ENCODE assay signal across 27 mouse cellular contexts in the genomic region with DNA sequence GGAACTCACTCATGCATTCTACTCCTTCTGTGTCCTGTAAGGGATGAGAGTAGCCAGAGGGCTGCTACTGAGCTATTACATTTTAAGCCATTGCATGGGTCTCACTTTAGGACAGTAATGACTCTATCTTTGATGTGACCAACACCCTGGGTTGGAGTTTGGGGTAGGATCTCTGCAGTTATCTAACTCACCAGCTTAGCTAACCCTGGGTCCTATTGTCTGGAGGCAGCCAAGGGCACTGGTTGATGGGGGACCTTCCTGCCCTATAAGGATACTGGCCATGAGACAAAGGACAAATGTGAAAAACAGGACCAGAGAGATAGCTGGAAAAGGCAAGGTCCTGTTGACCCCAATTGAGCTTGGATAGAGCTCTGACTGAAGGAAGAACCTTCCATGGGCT. TPM values are rescaled to one million over a fixed set of nuclear protein-coding genes. Genes with fewer than 3 reads are reported as not detected.
"Had no signal": no experiment of that assay in that cellular context is flagged by ENCODE, and none has a peak within 500 bp of the region (broad histone marks: within the 10 kb centered on the region; RNA-seq: fewer than 3 reads in every experiment).

No protein-coding gene starts in this region.

- H3K27ac ChIP-seq: gastrocnemius, adult 2 months; hindbrain, embryonic 10.5 days; hindbrain, embryonic 12.5 days; hindbrain, embryonic 14.5 days; intestine, embryonic 15.5 days; layer of hippocampus, adult 2 months; left cerebral cortex, adult 2 months; limb, embryonic 10.5 days; limb, embryonic 12.5 days had no signal

- H3K36me3 ChIP-seq: heart, embryonic 12.5 days; hindbrain, embryonic 10.5 days; hindbrain, embryonic 12.5 days; intestine, embryonic 15.5 days; limb, embryonic 10.5 days; limb, embryonic 12.5 days had no signal

- H3K4me3 ChIP-seq: gastrocnemius, adult 2 months; heart, embryonic 12.5 days; hindbrain, embryonic 10.5 days; hindbrain, embryonic 12.5 days; intestine, embryonic 15.5 days; layer of hippocampus, adult 2 months; left cerebral cortex, adult 2 months; limb, embryonic 10.5 days; limb, embryonic 12.5 days had no signal

- H3K9me3 ChIP-seq: hindbrain, embryonic 10.5 days; hindbrain, embryonic 12.5 days; intestine, embryonic 15.5 days; limb, embryonic 10.5 days had no signal

- DNase-seq: gastrocnemius, adult 2 months; gastrocnemius, postnatal 10 days; gastrocnemius, postnatal 25 days; heart, postnatal 10 days; heart, postnatal 4 days; kidney, adult 18-20 months; kidney, adult 8-10 months; kidney, postnatal 10 days; kidney, postnatal 25 days; kidney, postnatal 4 days; liver had no signal

- H3K27me3 ChIP-seq: heart, embryonic 12.5 days; hindbrain, embryonic 12.5 days; intestine, embryonic 15.5 days; limb, embryonic 12.5 days had no signal

RNA-seq across cellular contexts. Expression of a gene that starts 7.9 kb away (rescaled TPM):
- total RNA-seq: gastrocnemius, adult 2 months; gastrocnemius, postnatal 10 days; gastrocnemius, postnatal 25 days; heart, postnatal 4 days; layer of hippocampus, adult 2 months; left cerebral cortex, adult 2 months; left cerebral cortex, postnatal 14 days had no signal
- polyA plus RNA-seq: hindbrain, embryonic 10.5 days; hindbrain, embryonic 12.5 days; hindbrain, embryonic 14.5 days; hindbrain, embryonic 16.5 days; inflammation-experienced regulatory T-cells, adult 6 months; intestine, embryonic 15.5 days; kidney, embryonic 14.5 days; kidney, embryonic 16.5 days; limb, embryonic 10.5 days; limb, embryonic 12.5 days; limb, embryonic 14.5 days; liver, embryonic 11.5 days had no signal

RNA-seq across cellular contexts. Expression of a gene that starts 46.4 kb away (rescaled TPM):
- polyA plus RNA-seq: inflammation-experienced regulatory T-cells, adult 6 months had no signal
